Mouse (Mus musculus): Measurements from ENCODE around the gene Vsx1. TPM values are rescaled to one million over a fixed set of nuclear protein-coding genes. Genes with fewer than 3 reads are reported as not detected.

Vsx1 gene
- total RNA-seq, 2 experiments from 2014 or later = not detected

DNA sequence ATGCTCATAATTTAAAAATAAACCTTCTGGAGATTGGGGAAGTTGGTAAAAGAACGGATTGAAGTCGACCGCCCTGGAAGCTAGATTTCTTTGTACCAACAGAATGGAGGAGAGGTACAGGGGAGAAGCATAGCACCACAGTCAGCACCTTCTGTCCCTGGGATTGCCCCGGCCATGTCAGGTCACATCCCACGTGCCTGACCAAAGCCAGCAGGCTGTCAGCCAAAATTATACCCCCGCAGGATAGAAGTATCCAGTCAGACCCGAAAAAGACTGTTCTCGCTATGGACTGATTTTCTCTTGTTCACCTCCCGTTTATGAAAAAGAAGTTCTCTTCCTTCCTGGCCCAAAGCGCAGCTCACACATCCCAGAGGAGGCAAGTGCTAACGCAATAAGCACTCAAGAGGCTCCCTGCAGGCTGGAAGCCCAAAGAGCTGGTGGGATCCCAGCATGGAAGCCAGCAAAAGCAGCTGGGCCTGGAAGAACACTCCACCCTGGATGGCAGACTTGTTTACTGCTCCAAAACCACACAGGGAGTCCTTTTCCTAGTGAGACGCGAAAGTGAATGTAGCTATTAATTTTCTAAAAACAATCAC lies 40.8 kb downstream of the Vsx1 start:
- DNase-seq = peak in 1 of 2 experiments; percentile 27
- intact Hi-C loops (cut with DNase I) = no loop called here

DNA sequence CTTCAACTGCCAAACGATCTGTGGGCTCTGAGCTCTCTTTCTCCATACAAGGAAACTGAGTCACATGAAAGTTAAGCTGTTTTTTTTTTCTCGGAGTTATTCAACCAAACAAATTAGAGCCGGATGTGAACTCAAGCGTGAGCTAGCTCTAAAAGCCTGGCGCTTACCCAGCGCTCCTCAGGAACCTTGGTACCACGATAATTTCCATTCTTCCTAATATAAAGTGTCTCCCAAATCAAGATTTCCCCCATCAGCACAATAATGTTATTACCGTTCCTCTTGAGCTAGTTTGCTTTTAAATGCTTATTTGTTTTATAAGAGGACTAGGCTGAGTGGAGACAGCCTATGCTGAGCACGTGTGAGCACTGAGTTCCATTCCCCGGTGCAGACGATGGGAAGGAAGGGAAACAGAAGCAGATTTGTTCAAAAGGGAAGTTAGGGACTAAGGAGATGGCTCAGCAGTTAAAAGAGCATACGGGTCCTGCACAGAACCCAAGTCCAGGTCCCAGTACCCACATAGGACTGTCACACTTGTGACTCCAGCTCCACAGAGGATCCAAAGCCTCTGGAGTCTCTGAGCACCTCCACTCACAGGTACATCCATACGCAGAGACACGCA lies 41.4 kb downstream of the Vsx1 start:
- intact Hi-C loops (cut with DNase I) = no loop called here
- DNase-seq = no peak

DNA sequence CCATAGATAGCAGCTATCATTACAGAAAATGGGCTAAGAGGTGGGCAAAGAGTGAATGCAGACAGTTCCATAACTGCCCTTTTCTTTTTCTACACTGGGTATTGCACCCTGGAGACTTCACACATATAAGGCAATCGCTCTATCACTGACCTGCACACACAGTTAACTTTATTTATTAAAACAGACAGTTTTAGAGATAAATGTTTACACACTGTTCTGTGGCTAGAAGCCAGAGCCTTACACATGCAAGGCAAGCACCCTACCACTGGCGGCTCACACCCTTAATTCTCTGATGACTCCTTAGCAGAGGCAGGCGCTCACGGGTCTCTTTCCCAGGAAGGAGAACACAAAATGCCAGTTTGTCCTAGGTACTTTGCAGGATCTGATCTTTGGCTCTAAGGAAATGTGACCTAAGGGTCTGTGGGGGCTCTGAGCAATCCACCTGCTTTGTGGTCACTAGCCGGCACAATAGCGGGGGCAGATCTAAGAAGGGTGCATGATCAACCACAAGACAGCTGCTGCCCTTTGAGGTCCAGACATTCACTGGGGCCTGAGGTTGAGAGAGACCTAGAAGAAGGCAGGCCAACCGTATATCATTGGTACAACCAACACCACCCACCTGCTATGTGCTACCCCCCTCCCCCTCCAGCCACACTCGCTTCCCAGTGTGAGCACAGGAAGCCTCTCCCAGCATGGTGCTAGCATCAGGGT lies 42.6 kb downstream of the Vsx1 start:
- intact Hi-C loops (cut with DNase I) = no loop called here

DNA sequence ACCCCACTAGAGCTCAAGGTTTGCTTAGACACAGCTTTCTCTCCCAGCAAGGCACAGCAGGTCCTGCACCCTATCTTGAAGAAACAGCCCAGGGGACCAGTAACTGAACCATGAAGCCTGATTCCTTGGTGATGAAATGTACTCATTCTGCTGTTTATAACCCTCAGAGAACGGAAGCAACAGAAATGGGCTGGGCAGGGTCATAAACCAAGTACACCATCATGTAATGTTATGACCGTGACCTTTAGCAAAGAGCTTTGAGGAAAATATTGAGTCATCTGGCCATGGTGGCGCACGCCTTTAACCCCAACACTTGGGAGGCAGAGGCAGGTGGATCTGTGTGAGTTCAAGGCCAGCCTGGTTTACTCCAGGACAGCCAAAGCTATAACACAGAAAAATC lies 43.9 kb downstream of the Vsx1 start:
- DNase-seq = no peak
- intact Hi-C loops (cut with DNase I) = no loop called here

More for the DNA sequence above, 42.6 kb downstream of the Vsx1 start:
- no peak for DNase-seq

DNA sequence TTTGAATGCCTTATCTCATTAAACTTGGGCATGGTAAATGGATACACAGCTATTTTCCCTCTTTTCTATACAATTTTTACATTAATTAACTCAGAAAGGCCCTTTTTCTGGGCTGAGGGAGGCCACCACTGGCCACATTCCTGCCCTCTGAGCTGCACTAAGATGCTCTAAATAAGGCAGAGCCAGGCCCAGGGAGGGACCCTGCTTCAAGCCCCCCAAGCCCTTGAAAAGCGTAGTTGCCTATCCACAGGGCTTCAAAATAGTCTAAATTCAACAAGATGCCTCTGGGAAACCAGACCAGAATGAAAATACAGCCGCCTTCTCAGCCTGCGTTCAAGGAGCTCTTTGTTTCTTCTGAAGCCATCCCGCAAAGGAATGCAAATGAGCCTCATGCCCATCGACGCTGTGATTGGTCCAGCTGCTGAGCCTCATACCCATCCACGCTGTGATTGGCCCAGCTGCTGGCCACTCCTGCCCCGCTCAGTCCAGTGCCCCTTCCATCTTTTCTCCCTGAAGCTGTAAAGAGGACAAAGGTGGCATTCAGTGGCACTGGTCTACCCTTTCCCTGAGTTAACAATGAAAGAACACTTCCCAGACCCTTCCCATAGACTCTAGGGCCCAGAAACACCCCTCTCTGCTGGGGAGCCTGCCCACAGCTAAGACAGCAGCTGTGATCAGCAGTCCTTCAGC lies 45.3 kb downstream of the Vsx1 start:
- intact Hi-C loops (cut with DNase I) = no loop called here
- no peak for DNase-seq

DNA sequence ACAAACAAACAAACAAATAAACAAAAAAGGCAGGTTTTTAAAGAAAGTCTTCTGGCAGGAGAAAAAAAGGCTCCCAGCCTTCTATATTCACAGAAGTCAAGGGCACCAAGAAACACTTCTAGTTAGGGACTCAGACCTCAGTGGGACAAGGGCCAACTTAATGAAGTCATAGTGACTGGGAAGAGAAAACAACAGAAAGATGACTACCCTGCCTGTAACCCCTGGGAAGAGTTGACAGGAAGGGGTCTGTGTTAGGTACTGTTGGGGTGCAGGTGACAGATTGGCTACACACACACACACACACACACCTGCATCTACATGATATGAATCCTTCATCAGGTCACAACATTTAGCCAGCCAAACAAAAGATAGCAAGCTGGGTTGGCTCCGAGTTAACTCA lies 46.0 kb downstream of the Vsx1 start:
- intact Hi-C loops (cut with DNase I) = no loop called here
- no peak for DNase-seq

DNA sequence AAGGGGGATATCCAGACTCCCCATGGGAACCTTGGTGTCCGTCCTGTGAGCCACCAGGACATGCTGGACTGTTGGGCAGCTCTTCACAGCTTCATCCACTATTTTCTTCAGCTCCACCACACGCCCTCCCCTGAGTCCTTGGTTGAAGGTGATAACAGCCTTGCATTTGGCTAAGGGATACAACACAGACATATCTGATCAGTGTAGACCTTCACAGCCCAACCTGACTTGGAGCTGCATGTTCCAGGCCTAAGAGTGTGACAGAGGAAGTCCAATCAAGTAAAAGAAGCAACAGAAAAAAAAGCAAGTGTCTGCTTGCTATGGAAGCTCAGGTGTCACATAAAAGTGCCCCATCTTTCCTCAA lies 50.8 kb downstream of the Vsx1 start:
- intact Hi-C loops (cut with DNase I) = no loop called here
- no peak for DNase-seq

DNA sequence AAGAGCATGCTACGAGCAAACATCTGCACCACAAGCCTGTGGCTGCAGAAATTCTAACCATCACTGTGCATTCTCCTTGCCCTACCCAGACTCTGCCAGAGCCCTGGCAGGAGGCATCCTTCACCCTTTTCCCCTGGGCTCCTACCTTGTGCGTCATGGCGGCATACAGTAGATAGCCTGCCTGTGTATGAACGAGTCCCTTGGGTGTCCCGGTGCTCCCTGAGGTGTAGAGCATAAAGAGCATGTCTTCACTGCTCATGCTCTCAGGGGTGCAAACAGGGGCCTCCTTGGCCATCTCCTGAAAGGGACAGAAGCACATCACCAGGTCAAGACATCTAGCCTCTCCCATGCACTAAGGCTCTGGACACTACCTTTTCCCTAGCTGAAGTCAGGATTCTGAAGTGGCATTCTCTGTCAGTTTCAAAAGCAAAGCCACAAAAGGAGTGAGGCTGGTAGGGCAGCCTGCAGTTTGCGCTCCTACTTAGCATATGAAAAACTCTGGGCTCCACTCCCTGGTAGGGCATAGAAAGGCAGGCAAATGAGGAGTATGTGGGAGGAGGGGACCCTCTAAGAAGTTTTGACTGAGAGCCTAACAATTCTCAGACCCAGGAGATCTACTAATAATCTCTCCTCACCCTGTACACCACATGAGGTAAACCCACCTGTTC lies 51.3 kb downstream of the Vsx1 start:
- no peak for DNase-seq
- intact Hi-C loops (cut with DNase I) = no loop called here

DNA sequence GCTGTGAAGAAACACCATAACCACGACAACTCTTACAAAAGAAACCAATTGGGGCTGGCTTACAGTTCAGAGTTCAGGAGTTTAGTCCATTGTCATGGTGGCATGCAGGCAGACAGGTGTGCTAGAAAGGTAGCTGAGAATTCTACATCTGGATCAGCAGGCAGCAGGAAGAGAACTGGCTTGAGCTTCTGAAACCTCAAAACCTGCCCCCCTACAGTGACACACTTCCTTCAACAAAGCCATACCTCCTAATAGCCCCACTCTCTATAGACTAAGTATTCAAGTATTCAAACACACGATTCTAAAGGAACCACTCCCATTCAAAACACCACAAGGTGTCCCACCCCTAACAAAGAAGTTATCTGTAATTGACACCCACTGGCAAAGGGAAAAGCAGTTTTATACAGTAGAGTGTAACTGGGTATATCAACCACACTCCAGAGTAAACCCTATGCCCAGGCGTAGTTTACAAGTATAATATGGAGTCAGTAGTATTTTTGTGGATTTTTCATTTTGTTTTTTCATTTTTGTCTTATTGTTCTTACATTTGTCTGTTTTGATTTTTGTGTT lies 53.2 kb downstream of the Vsx1 start:
- intact Hi-C loops (cut with DNase I) = no loop called here
- no peak for DNase-seq

Other genes starting within 250 kb of the Vsx1 start
- gene Zfp442, start 237.9 kb downstream of the Vsx1 start, total RNA-seq (2021) = 1 to 10 TPM; 5.2 to 6.0 TPM
- gene Zfp345, start 204.3 kb downstream of the Vsx1 start, total RNA-seq (2021) = under 1 TPM; 0.10 to 0.17 TPM
- not detected for gene Cst7, start 118.9 kb downstream of the Vsx1 start, total RNA-seq (2021)
- gene Apmap, start 80.8 kb downstream of the Vsx1 start, total RNA-seq (2021) = 10 to 100 TPM; 46.6 to 48.6 TPM
- gene Acss1, start 20.9 kb downstream of the Vsx1 start, total RNA-seq (2021) = 100 to 1,000 TPM; 121 to 136 TPM
- gene Entpd6, start 59.7 kb upstream of the Vsx1 start, total RNA-seq (2021) = 10 to 100 TPM; 13.3 to 15.0 TPM
- 100 to 1,000 TPM; 413 to 424 TPM for gene Pygb, start 97.4 kb upstream of the Vsx1 start, total RNA-seq (2021)
- 10 to 100 TPM; 34.9 to 39.7 TPM for gene Abhd12, start 215.4 kb upstream of the Vsx1 start, total RNA-seq (2021)
- gene Gins1, start 216.0 kb upstream of the Vsx1 start, total RNA-seq (2021) = 1 to 10 TPM; 2.7 TPM